Mouse (Mus musculus): ENCODE data around the gene Atxn1. TPM values are rescaled to one million over a fixed set of nuclear protein-coding genes. Genes with fewer than 3 reads are reported as not detected.

Atxn1 gene
- polyA plus RNA-seq (2015; fragmentation: Nextera tagmentation; extraction: Ambion mirVana), result 5.0 and 5.3 TPM in 2 replicates

GRCm38 (mm10) chr13:45964853-45965593, at the start of gene Atxn1:
TSS of gene Atxn1 (minus strand) at chr13:45965008.
- ATAC-seq, result peak; percentile 82
- H3K9ac ChIP-seq (ENCODE audit: low read depth, low read length), result peak within 1 kb of the TSS; percentile 97
- H3K9me3 ChIP-seq (ENCODE audit: control insufficient read depth, low read length), result no peaks in the 10 kb centered on the region
- peak within 1 kb of the TSS; percentile 97 for H3K27ac ChIP-seq (ENCODE audit: low read length)
- H3K4me2 ChIP-seq (ENCODE audit: low read depth, low read length), result peak within 1 kb of the TSS; percentile 73
- WGBS, result under 1% methylated on average over 46 of the region's 53 CpGs
- H3K4me3 ChIP-seq (ENCODE audit: low read length), result peak within 1 kb of the TSS; percentile 94
- H3K4me1 ChIP-seq (ENCODE audit: control insufficient read depth, insufficient read depth, low read length), result peaks cover 27% of the 10 kb centered on the region
- no peaks in the 10 kb centered on the region for H3K27me3 ChIP-seq (replicated peaks; ENCODE audit: control insufficient read depth, insufficient read depth, low read length)
- no peaks in the 10 kb centered on the region for H3K36me3 ChIP-seq (ENCODE audit: control insufficient read depth, insufficient read depth, low read length)

DNA sequence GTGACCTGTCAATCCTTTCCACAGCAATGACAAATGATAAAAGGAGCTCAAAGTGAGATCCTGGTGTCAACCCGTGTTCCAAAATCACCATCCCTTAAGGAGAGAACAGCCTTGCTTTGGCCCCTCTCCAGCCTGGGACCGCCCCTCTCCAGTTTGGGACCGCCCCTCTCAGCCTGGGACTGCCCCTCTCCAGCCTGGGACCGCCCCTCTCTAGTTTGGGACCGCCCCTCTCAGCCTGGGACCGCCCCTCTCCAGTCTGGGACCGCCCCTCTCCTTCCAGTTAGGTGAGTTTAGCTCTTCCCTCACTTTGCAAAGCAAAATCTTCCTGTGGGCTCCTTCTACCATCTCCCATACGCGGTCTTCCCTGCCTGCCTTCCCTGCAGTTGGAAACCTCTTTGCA, 46.4 kb upstream of the Atxn1 start:
- 34% methylated on average over 9 of the region's 9 CpGs for WGBS
- no peaks in the 10 kb centered on the region for H3K36me3 ChIP-seq (ENCODE audit: control insufficient read depth, insufficient read depth, low read length)
- peaks cover 7% of the 10 kb centered on the region; the same call in 1 of the 2 replicates for H3K27me3 ChIP-seq (replicated peaks; ENCODE audit: control insufficient read depth, insufficient read depth, low read length)
- no peak overlapping the region for H3K27ac ChIP-seq (ENCODE audit: low read length)
- no peak overlapping the region for H3K4me2 ChIP-seq (ENCODE audit: low read depth, low read length)
- H3K4me1 ChIP-seq (ENCODE audit: control insufficient read depth, insufficient read depth, low read length), result no peaks in the 10 kb centered on the region
- no peak overlapping the region for H3K9ac ChIP-seq (ENCODE audit: low read depth, low read length)
- no peak overlapping the region for H3K4me3 ChIP-seq (ENCODE audit: low read length)
- no peak for ATAC-seq
- no peaks in the 10 kb centered on the region for H3K9me3 ChIP-seq (ENCODE audit: control insufficient read depth, low read length)

DNA sequence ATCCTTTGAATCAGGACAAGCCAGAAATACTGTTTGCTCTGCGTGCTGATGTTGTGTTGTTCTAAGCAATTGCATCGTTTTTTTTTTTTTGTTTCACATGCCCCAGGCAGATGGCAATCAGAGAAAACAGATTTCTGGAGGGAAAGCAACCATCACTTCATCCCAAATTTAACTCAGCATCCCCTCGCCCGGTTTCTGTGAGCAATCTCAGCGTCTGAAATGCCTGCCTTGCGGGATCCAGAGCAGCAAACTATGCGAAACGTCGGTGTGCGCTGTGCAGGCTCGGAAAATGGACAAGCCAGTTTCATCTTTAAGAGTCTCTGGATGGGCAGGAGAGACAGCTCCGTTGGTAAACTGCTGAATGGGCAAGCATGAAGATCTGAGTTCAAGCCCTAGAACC, 45.3 kb upstream of the Atxn1 start:
- Histone ChIP-seq H3K27me3 (replicated peaks; ENCODE audit: control insufficient read depth, insufficient read depth, low read length) (peaks cover 7% of the 10 kb centered on the region; the same call in 1 of the 2 replicates), H3K9me3 (ENCODE audit: control insufficient read depth, low read length) (no peaks in the 10 kb centered on the region), H3K27ac (ENCODE audit: low read length) (no peak overlapping the region), H3K4me3 (ENCODE audit: low read length) (no peak overlapping the region), H3K9ac (ENCODE audit: low read depth, low read length) (no peak overlapping the region), H3K4me2 (ENCODE audit: low read depth, low read length) (no peak overlapping the region), H3K36me3 (ENCODE audit: control insufficient read depth, insufficient read depth, low read length) (no peaks in the 10 kb centered on the region), H3K4me1 (ENCODE audit: control insufficient read depth, insufficient read depth, low read length) (no peaks in the 10 kb centered on the region)
- no peak for ATAC-seq
- WGBS, result 81% methylated on average over 12 of the region's 12 CpGs

DNA sequence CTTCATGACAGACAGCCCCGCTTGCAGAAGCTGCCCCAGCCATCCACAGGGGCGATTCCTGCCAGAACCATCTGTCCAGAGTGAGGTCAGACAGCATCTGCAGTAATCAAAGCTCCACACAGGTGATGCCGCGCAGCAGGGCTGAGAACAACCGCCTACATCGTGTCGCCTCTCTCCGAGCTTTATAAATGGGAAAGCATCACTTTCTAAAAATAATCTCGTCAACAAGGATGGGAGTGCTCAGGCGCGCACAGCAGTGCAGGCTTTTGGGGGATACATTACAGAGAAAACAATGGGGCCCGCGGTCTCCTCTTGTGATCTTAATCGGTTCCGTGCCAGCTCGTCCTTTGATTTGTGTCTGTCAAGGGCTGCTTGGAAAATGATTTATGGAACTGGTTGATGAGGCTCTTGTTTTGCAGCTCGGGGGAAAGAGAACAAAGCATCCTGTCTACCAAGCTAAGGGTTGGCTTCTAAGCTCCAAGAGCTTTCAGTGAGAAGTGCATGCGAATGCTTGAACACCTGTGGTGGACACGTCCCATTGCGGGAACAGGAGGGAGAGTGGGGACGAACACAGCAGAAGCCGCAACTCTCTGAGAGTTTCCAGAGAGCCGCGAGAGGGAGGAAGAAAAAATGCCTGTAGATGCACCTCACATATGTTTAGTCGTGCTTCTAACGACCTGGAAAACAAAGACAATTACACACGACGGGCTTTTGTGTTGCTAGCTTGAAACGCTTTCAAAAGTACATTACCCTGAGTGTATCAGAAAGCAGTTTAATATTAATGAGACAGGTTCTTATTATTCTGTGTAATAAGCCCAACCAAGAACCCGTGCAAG, 44.2 kb upstream of the Atxn1 start:
- Histone ChIP-seq H3K27me3 (replicated peaks; ENCODE audit: control insufficient read depth, insufficient read depth, low read length) (peaks cover 7% of the 10 kb centered on the region; the same call in 1 of the 2 replicates), H3K9me3 (ENCODE audit: control insufficient read depth, low read length) (no peaks in the 10 kb centered on the region), H3K9ac (ENCODE audit: low read depth, low read length) (no peak overlapping the region), H3K36me3 (ENCODE audit: control insufficient read depth, insufficient read depth, low read length) (no peaks in the 10 kb centered on the region), H3K27ac (ENCODE audit: low read length) (no peak overlapping the region), H3K4me3 (ENCODE audit: low read length) (no peak overlapping the region), H3K4me1 (ENCODE audit: control insufficient read depth, insufficient read depth, low read length) (no peaks in the 10 kb centered on the region), H3K4me2 (ENCODE audit: low read depth, low read length) (peak overlapping the region; percentile 13; the same call in 1 of the 2 replicates)
- ATAC-seq, result no peak
- 13% methylated on average over 30 of the region's 30 CpGs for WGBS

DNA sequence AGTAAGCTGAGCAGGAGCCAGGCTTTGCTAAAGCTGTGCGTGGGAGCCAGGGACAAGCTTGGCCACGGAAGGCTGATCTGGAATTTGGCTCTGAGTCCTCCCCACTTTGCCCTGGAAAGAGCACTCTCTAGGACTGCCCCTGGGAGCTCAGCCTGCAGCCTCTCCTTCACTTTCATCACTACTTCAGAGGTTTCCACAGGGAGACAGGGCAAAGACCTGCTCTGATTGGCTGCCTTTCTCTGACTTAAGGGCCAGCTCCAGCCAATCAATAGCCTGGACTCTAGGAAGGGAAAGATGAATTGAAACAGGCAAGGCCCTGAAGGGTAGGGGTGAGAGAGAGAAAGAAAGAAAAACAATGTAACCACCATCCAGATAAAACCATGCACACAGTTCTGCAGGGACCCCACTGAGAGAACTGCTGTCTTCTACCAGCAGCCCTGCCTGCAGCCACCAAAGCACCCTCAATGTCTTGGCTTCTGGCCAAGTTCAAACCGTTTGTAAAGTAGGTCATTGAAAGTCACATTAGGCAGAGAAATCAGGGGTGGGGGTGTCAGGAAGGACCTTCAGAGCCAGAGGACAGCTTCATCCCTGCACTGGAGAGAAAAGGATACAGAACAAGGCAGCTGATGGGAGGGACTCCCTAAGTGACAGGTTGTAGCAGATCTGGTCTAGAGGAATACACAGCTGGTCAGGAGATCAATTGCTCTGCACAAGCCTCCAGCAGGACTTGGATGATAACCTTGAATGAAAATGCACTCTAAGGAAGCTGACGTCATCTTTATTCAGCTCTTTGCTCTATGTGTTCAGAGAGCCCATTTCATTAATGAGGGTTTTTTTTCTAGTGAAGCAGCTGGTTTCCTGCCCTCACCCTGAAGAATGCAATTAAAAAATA, 41.6 kb upstream of the Atxn1 start:
- 10% methylated on average over 4 of the region's 4 CpGs for WGBS
- Histone ChIP-seq H3K4me2 (ENCODE audit: low read depth, low read length) (no peak overlapping the region), H3K9me3 (ENCODE audit: control insufficient read depth, low read length) (no peaks in the 10 kb centered on the region), H3K4me3 (ENCODE audit: low read length) (no peak overlapping the region), H3K27ac (ENCODE audit: low read length) (no peak overlapping the region), H3K36me3 (ENCODE audit: control insufficient read depth, insufficient read depth, low read length) (no peaks in the 10 kb centered on the region), H3K9ac (ENCODE audit: low read depth, low read length) (peak overlapping the region; percentile 4; the same call in 1 of the 2 replicates), H3K4me1 (ENCODE audit: control insufficient read depth, insufficient read depth, low read length) (no peaks in the 10 kb centered on the region), H3K27me3 (replicated peaks; ENCODE audit: control insufficient read depth, insufficient read depth, low read length) (peaks cover 7% of the 10 kb centered on the region; the same call in 1 of the 2 replicates)
- ATAC-seq, result peak; percentile 64; the same call in 1 of the 2 replicates

- peaks cover 7% of the 10 kb centered on the region; the same call in 1 of the 2 replicates for H3K27me3 ChIP-seq (replicated peaks; ENCODE audit: control insufficient read depth, insufficient read depth, low read length)
- peak overlapping the region; percentile 4; the same call in 1 of the 2 replicates for H3K9ac ChIP-seq (ENCODE audit: low read depth, low read length)
- no peak overlapping the region for H3K4me3 ChIP-seq (ENCODE audit: low read length)
- H3K4me2 ChIP-seq (ENCODE audit: low read depth, low read length), result no peak overlapping the region
- no peak overlapping the region for H3K27ac ChIP-seq (ENCODE audit: low read length)
- ATAC-seq, result no peak
- H3K9me3 ChIP-seq (ENCODE audit: control insufficient read depth, low read length), result no peaks in the 10 kb centered on the region
- WGBS, result 64% methylated on average over 7 of the region's 7 CpGs
- H3K36me3 ChIP-seq (ENCODE audit: control insufficient read depth, insufficient read depth, low read length), result no peaks in the 10 kb centered on the region
- no peaks in the 10 kb centered on the region for H3K4me1 ChIP-seq (ENCODE audit: control insufficient read depth, insufficient read depth, low read length)
Observed at GRCm38 (mm10) chr13:46005656-46006055, 40.8 kb upstream of the Atxn1 start.

DNA sequence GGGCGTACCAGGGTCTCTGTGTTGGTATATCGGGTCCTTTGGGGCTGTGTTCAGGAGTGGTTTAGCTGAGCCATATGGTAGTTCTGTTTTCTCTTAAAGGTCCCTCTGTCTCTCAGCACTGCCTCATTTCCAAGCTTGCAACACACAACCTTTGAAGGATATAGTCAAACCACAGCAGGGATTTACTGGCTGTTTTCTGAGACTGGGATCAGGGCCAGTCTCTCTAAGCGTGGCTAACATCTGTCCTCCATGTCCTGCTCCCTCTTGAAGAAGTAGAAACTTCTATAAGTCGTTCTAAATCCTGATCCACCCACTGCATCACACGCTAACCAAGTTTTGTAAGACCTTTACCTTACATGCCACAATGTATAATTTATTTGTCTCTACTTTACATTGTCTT, 36.5 kb upstream of the Atxn1 start:
- H3K4me1 ChIP-seq (ENCODE audit: control insufficient read depth, insufficient read depth, low read length), result no peaks in the 10 kb centered on the region
- 78% methylated on average over 5 of the region's 5 CpGs for WGBS
- H3K9me3 ChIP-seq (ENCODE audit: control insufficient read depth, low read length), result no peaks in the 10 kb centered on the region
- H3K36me3 ChIP-seq (ENCODE audit: control insufficient read depth, insufficient read depth, low read length), result no peaks in the 10 kb centered on the region
- H3K9ac ChIP-seq (ENCODE audit: low read depth, low read length), result no peak overlapping the region
- H3K4me2 ChIP-seq (ENCODE audit: low read depth, low read length), result no peak overlapping the region
- ATAC-seq, result no peak
- H3K4me3 ChIP-seq (ENCODE audit: low read length), result no peak overlapping the region
- H3K27ac ChIP-seq (ENCODE audit: low read length), result no peak overlapping the region
- no peaks in the 10 kb centered on the region for H3K27me3 ChIP-seq (replicated peaks; ENCODE audit: control insufficient read depth, insufficient read depth, low read length)

DNA sequence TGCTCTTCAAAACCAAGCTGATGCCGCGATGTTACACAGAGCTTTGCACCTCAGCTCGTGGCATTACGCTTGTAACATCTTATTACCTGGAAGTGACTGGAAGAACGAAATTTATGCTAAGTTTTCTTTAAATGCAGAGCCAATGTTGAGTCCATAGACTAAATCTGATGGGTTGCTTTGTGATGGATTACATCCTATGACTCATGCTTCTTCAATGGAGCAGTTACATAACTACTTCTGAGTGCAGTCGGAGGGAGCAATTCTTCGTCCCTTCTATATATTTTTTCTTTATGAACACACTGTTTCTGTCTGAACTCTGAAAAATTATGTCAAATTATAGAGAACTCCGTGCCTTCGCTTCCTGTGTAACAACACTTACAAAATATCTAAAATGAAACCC, 28.1 kb upstream of the Atxn1 start:
- Histone ChIP-seq H3K4me1 (ENCODE audit: control insufficient read depth, insufficient read depth, low read length) (no peaks in the 10 kb centered on the region), H3K4me2 (ENCODE audit: low read depth, low read length) (no peak overlapping the region), H3K9me3 (ENCODE audit: control insufficient read depth, low read length) (no peaks in the 10 kb centered on the region), H3K27me3 (replicated peaks; ENCODE audit: control insufficient read depth, insufficient read depth, low read length) (no peaks in the 10 kb centered on the region), H3K36me3 (ENCODE audit: control insufficient read depth, insufficient read depth, low read length) (no peaks in the 10 kb centered on the region), H3K4me3 (ENCODE audit: low read length) (no peak overlapping the region), H3K27ac (ENCODE audit: low read length) (no peak overlapping the region), H3K9ac (ENCODE audit: low read depth, low read length) (no peak overlapping the region)
- ATAC-seq, result no peak
- 85% methylated on average over 9 of the region's 9 CpGs for WGBS

DNA sequence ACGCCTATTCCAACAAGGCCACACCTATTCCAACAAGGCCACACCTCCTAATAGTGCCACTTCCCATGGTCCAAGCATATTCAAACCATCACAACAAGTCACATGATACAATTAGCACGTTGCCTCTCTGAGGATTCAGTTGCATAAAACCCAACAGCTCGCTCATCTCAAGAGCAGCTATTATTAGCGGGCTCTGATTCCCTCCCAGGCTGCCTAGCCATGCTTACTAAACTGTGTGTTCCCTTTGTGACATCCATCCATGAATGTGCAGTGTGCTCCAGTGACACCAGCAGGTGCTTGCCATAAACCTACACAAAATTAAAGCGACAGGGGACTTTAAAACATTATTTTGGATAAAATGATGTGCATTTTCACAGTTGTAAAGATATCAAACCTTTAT, 25.7 kb upstream of the Atxn1 start:
- Histone ChIP-seq H3K36me3 (ENCODE audit: control insufficient read depth, insufficient read depth, low read length) (no peaks in the 10 kb centered on the region), H3K4me1 (ENCODE audit: control insufficient read depth, insufficient read depth, low read length) (no peaks in the 10 kb centered on the region), H3K9ac (ENCODE audit: low read depth, low read length) (no peak overlapping the region), H3K4me3 (ENCODE audit: low read length) (no peak overlapping the region), H3K9me3 (ENCODE audit: control insufficient read depth, low read length) (no peaks in the 10 kb centered on the region), H3K4me2 (ENCODE audit: low read depth, low read length) (no peak overlapping the region), H3K27ac (ENCODE audit: low read length) (no peak overlapping the region), H3K27me3 (replicated peaks; ENCODE audit: control insufficient read depth, insufficient read depth, low read length) (no peaks in the 10 kb centered on the region)
- 81% methylated on average over 5 of the region's 5 CpGs for WGBS
- no peak for ATAC-seq
